Mouse (Mus musculus) retina, postnatal 1 day (tissue): ENCODE measurements at regions not wholly inside any gene's neighbourhood (a gene's known extent, or its start where the extent isn't known, plus 50 kb on each side); places are given as distances from the start of the nearest gene placed in this dataset.

ENCODE experiments used
- DNase-seq: peaks from one replicate; pipeline ENCODE4 v3.0.0-alpha.2; 2012

- DNase-seq: peak; percentile 74
Measured at GRCm38 (mm10) chr15:26469901-26470383, 161.1 kb downstream of the March11 start.

- no peak for DNase-seq
Measured at GRCm38 (mm10) chr15:26487378-26487777, 178.5 kb downstream of the March11 start.
